Mouse (Mus musculus): ENCODE data around the gene Hdgfl2.

Hdgfl2 gene

GRCm38 (mm10) chr17:56131136-56131535 is 51.7 kb downstream of the Hdgfl2 start:
- DNase-seq (ENCODE audit: low read depth): no peak

DNA sequence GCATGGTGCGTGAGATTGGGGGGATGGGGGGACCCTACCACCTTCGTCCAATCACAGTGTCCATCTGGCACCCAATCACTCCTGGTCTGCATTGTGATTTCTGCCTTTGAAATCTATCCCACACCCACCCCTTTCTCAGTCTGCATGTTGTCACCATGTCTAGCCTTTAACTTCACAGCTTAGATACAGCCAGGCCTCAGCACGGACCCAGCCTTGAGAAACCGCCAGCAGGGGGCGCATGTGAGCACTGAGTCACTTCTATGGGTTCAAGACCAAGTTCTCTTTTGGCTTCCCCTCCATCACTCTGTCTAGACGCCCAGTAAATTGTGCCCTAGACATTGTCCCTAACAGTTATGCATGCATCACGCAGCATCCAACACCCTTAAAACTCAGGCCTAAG is 52.4 kb downstream of the Hdgfl2 start:
- no peak for DNase-seq (ENCODE audit: low read depth)

DNA sequence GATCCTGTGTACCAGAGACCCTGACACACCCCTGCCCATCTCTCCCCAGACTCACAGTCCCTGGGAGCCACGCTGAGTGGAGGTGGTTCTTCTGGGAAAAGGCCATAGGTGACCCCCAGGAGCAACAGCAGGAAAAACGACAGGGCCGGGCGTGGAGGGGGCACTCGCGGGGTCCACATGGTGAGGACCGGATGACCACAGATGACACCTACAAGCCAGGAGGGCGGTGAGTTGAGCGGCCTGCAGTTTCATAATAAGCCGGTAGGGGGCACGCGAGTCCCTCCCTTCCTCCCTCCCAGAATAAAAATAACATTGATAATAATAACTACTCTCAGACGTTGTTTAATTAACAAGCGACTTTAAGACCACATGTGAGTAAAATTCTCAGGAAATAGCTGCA is 53.2 kb downstream of the Hdgfl2 start:
- DNase-seq (ENCODE audit: low read depth): no peak

- DNase-seq (ENCODE audit: low read depth): no peak
Measured at GRCm38 (mm10) chr17:56133457-56134363, 54.3 kb downstream of the Hdgfl2 start.

DNA sequence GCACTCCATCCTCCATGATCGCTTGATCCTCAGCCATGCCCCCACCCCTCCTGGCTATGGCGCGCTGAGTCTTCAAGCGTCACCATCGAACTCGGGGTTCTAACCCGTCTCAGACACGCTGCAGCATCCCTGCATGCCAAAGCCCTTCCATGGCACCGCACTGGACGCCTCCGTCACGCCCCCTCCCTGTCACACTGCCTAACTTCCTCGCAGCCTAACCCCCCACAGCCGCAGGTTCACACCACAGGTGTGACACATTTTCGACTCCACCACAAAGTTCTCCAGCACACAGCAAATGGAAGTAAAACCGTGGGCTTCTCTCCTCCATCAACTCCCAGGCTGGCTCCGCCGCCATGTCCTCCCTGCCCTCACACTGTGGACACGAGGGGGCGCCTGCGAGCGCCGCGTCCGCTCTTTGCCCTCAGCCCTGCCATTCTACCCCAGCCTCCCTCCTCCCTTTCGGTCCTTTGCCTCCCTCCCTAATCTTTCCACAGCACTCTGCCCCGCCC is 55.1 kb downstream of the Hdgfl2 start:
- DNase-seq (ENCODE audit: low read depth): no peak

GRCm38 (mm10) chr17:56136558-56136957 is 57.1 kb downstream of the Hdgfl2 start:
- DNase-seq (ENCODE audit: low read depth): no peak

DNA sequence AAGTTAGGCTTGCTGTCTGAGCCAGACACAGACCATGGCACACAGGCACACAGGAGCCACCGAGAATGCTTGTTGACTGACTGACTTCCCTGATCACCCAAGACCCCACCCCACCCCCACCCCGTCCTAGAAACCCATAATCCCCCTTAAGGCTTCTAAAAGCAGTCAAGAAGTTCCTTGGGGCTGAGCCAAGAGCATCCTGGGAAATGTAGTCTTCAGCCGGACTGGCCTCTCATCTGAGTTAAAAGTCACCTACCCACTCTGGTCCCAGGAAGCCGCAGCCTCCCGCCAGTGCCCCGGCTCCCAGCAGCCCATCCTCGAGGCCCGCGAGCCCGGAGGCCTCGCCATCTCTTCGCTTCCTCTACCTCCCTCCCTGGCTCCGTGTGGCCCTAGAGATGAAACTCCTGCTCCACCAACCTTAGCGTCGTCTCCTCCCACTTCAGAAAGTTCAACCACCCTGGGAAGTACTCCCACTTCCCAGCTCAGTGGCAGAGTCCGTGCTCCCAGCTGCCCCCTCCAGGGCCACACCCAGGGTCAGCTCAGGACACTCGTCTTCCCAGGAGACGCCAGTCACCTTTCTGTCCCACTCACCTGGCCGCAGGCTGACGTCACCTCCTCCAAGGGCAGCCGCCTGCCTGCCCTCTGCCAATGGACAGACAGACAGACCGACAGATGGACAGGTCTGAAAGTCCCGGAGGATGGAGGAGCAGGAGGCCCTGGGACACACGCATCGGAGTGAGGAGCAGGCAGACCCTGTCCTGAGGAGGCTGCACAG is 58.6 kb downstream of the Hdgfl2 start:
- DNase-seq (ENCODE audit: low read depth): no peak

DNA sequence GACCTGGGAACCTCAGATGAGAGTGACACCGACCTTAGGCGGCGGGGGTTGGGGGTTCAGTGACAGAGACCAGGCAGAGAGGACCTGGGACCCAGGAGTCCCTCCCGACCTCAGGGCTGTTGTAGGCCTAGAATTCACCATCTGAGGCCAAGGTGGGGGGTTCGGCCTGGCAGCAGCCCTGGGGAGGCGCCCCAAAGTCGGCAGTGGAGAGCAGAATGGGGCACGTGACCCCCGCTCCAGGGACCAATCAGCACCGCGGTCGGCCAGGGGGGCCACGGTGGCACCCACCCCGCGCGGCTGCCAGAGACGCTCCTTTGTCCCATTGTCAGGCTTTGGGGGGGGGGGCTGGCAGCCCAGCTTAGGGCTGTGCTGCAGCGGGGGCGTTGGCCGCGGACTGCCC is 59.9 kb downstream of the Hdgfl2 start:
- no peak for DNase-seq (ENCODE audit: low read depth)

GRCm38 (mm10) chr17:56139858-56140595 is 60.6 kb downstream of the Hdgfl2 start, which contains the start of gene Sema6b:
Sema6b (minus strand) TSS chr17:56140343.
- peak; percentile 28 for DNase-seq (ENCODE audit: low read depth)

GRCm38 (mm10) chr17:56141702-56142605 is 62.5 kb downstream of the Hdgfl2 start:
- no peak for DNase-seq (ENCODE audit: low read depth)

DNA sequence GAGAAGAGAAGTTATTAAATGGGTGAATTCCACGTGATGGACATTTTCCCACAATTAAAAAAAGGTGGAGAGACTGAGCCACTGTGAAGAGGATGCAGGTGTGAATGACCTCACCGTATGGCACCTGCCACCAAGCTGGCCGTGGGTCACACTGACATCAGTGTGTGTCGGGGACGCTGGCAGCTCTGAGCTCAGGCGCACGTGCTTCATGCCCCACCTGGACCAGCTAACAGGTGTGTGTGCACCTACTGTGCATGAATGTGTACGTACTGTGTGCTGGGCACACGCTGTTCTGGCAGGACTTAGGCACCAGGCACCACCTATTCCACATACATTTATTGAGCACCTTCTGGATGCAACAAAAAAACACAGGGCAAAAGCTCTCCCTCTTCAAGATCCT is 65.1 kb downstream of the Hdgfl2 start:
- no peak for DNase-seq (ENCODE audit: low read depth)

GRCm38 (mm10) chr17:56146131-56146530 is 66.7 kb downstream of the Hdgfl2 start:
- no peak for DNase-seq (ENCODE audit: low read depth)

GRCm38 (mm10) chr17:56147420-56147819 is 68.0 kb downstream of the Hdgfl2 start:
- DNase-seq (ENCODE audit: low read depth): no peak

GRCm38 (mm10) chr17:56148280-56148679 is 68.8 kb downstream of the Hdgfl2 start:
- no peak for DNase-seq (ENCODE audit: low read depth)

DNA sequence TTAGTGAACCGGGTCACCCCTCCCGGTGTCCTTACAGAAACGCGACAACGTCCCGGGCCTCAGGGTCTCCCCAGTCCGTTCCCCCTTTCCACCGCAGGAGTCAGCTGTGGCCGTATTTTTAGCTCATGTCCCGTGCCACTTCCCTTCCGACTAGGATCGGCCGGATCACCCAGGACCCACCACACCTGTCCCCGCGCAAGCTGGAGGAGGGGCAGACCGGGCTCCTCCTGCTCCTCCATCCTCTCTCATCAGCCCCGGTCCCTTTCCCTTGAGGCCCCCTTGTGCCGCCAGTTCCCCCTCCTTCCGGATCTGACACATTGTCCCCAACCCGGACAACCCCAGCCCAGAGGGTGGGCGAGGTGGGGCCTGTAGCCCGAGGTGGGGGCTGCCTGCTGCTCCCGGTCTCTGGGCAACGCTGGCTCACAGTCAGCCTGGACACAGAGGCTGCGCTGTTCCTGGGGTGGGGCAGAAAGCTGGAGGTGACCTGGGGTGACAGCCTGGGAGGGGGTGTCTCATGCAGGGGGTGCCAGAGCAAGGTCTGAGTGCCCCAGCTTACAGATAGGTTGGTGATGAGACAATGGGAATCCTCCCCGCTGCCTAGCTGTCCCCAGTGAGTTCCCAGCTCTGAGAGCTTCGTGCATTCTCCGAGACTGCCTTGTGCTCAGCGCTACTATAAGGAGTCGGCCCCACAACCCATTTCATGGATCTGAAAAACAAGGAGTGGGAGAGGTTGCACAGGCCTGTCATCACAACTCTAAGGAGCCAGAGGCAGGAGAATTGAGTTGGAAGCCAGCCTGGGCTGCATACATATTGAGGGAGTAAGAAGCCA is 69.6 kb downstream of the Hdgfl2 start:
- DNase-seq (ENCODE audit: low read depth): no peak

GRCm38 (mm10) chr17:56149897-56150296 is 70.5 kb downstream of the Hdgfl2 start:
- DNase-seq (ENCODE audit: low read depth): no peak
